Mouse (Mus musculus) intestine, embryonic 15.5 days (tissue): ENCODE measurements around the gene Gm43951. TPM values are rescaled to one million over a fixed set of nuclear protein-coding genes. Genes with fewer than 3 reads are reported as not detected.
A peak's percentile ranks its signal among the peaks of the same experiment; 100 is the strongest.

Experiments used
- ATAC-seq: fragments of 200-750 bp; cut with Nextera tagmentation; 2 replicates; pipeline ENCODE4 v1.8.0; 2017; ENCODE audit warnings: moderate TSS enrichment, moderate library complexity
- H3K27ac ChIP-seq: fragments of 300-500 bp; sonication (generic); 2 replicates; pipeline ENCODE4 v1.5.1; 2015; ENCODE audit warnings: mild to moderate bottlenecking, inconsistent platforms
- H3K27me3 ChIP-seq: fragments of 300-500 bp; sonication (generic); replicated peaks from 2 replicates; pipeline ENCODE4 v1.6.1; 2015; ENCODE audit warnings: inconsistent platforms
- H3K36me3 ChIP-seq: fragments of 300-500 bp; sonication (generic); 2 replicates; pipeline ENCODE4 v1.6.1; 2015; ENCODE audit warnings: inconsistent platforms
- H3K4me1 ChIP-seq: fragments of 300-500 bp; sonication (generic); replicated peaks from 2 replicates; pipeline ENCODE4 v1.6.1; 2015; ENCODE audit warnings: inconsistent platforms
- H3K4me2 ChIP-seq: fragments of 300-500 bp; sonication (generic); replicated peaks from 2 replicates; pipeline ENCODE4 v1.6.1; 2015; ENCODE audit warnings: mild to moderate bottlenecking, inconsistent platforms
- H3K4me3 ChIP-seq: fragments of 300-500 bp; sonication (generic); replicated peaks from 2 replicates; pipeline ENCODE4 v1.5.1; 2015; ENCODE audit warnings: inconsistent platforms
- H3K9ac ChIP-seq: fragments of 300-500 bp; sonication (generic); 2 replicates; pipeline ENCODE4 v1.6.1; 2015; ENCODE audit warnings: inconsistent platforms
- H3K9me3 ChIP-seq: fragments of 300-500 bp; sonication (generic); 2 replicates; pipeline ENCODE4 v1.6.1; 2016; ENCODE audit warnings: inconsistent platforms
- WGBS: fragments of 180-500 bp; shearing (Covaris S2); methylation state at CpG from one replicate; pipeline ENCODE4 v1.1.7; 2015; 5-methylcytosine and 5-hydroxymethylcytosine counted together
- polyA plus RNA-seq: library from polyadenylated mRNA; unstranded; fragments of >200 nt; fragmentation: Nextera tagmentation; extraction: Ambion mirVana; gene quantifications from 2 replicates; pipeline ENCODE4 v1.2.1, GENCODE M21; 2015

Gene Gm43951
- polyA plus RNA-seq, 1 experiment from 2014 or later: 0.20 TPM

GRCm38 (mm10) chr11:72224865-72225264 lies 18.2 kb upstream of the Gm43951 start:
- Histone ChIP-seq H3K27me3 (no peaks in the 10 kb centered on the region), H3K4me1 (no peaks in the 10 kb centered on the region), H3K27ac (no peak overlapping the region), H3K9ac (no peak overlapping the region), H3K36me3 (no peaks in the 10 kb centered on the region), H3K9me3 (no peaks in the 10 kb centered on the region), H3K4me2 (no peak overlapping the region), H3K4me3 (no peak overlapping the region)
- WGBS: 10% methylated on average over 5 of the region's 5 CpGs
- peak; percentile 66 for ATAC-seq

DNA sequence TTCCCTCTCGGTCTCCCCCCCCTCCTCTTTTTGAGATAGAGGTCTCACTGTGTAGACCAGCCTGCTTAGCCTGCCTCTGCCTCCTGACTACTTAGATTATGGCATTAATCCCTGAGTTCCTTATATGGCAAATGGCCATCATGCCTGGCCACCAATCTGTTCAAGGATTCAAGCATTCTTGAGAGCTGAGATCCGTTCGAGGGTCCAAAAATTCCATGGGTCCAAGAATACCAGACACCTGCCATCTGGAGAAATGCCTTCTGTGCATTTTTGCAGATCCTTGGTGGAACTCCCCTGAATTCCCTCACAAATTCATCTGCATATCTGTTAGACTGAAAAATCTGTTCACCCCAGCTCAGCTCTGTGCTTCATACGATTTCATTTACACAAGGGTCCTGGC lies 16.8 kb upstream of the Gm43951 start:
- Histone ChIP-seq H3K4me3 (no peak overlapping the region), H3K4me1 (no peaks in the 10 kb centered on the region), H3K9ac (no peak overlapping the region), H3K27ac (no peak overlapping the region), H3K36me3 (no peaks in the 10 kb centered on the region), H3K27me3 (no peaks in the 10 kb centered on the region), H3K4me2 (no peak overlapping the region), H3K9me3 (no peaks in the 10 kb centered on the region)
- WGBS: 82% methylated on average over 4 of the region's 4 CpGs
- no peak for ATAC-seq

DNA sequence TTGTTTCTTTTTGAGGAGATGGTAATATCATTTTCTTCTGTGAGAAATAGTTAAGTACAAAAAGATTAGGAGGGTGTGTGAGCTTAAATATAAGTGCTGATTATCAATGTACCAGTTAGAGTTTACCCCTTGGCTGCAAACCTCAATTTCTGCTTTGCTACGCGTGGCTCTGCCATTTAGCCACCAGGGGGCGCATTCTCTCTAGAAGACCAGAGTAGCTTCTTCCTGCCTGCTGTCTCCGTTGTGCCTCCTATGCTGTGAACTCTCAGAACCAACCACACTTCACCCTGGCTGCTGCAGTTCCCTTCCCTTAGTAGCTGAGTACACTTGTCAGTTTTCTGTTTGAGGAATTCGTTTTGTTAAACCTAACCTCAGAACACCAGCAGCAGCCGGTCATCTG lies 14.6 kb upstream of the Gm43951 start:
- no peaks in the 10 kb centered on the region for H3K4me1 ChIP-seq
- H3K27me3 ChIP-seq: no peaks in the 10 kb centered on the region
- no peak overlapping the region for H3K4me2 ChIP-seq
- 20% methylated on average over 6 of the region's 6 CpGs for WGBS
- no peak overlapping the region for H3K27ac ChIP-seq
- H3K9ac ChIP-seq: no peak overlapping the region
- H3K4me3 ChIP-seq: no peak overlapping the region
- no peaks in the 10 kb centered on the region for H3K36me3 ChIP-seq
- ATAC-seq: 0 out of 2 replicates have a peak, but pooled peaks have one; percentile 34
- no peaks in the 10 kb centered on the region for H3K9me3 ChIP-seq

DNA sequence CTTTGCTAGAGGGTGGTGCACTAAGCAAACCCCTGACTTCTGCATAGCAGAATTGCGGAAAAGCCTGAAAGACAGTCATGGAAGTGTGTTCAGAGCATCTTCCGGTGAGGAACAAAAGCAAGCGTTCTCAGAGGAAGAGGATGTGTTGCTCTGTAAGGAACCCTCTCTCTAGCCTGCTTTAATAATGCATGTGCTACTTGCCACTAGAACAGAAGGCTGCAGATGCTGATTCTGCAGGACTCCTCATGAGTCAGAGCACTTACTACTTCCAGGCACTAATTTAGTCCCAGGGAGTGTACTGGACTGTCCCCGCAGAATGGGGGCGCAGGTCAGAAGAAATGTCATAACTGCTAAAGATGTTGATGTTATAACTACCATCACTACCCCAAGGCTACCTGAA lies 10.5 kb upstream of the Gm43951 start:
- Histone ChIP-seq H3K4me2 (no peak overlapping the region), H3K27me3 (no peaks in the 10 kb centered on the region), H3K9me3 (no peaks in the 10 kb centered on the region), H3K4me1 (peaks cover 4% of the 10 kb centered on the region; the same call in 1 of the 2 replicates), H3K36me3 (0 out of 2 replicates have a peak, but pooled peaks cover 2% of the 10 kb centered on the region), H3K9ac (no peak overlapping the region), H3K4me3 (no peak overlapping the region), H3K27ac (no peak overlapping the region)
- no peak for ATAC-seq
- WGBS: 74% methylated on average over 5 of the region's 5 CpGs

DNA sequence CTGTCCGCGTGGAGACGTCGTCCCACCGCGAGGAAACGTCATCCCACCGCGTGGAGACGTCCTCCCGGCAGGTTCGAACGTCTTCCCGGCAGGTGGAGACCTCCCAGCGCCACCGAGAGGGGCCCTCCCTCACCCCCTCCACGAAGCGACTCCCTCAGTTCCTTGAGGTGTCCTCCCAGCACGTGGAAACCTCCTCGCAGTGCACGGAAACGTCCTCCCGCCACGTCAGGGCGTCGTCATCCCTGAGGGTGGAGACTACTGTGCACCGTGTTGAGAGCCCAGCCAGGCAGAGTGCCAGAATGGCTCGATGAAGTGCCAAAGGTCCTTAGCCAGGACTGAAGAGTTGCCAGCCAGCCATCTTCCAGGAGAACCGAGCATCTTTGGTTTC lies 8.8 kb upstream of the Gm43951 start, which contains the start of gene Med31:
Gene Med31, minus strand, starts transcription at position 183 of the 388 bp plus-strand sequence.
- H3K9ac ChIP-seq: peak within 1 kb of the TSS; percentile 66
- WGBS: 1% methylated on average over 29 of the region's 29 CpGs
- H3K27me3 ChIP-seq: no peaks in the 10 kb centered on the region

DNA sequence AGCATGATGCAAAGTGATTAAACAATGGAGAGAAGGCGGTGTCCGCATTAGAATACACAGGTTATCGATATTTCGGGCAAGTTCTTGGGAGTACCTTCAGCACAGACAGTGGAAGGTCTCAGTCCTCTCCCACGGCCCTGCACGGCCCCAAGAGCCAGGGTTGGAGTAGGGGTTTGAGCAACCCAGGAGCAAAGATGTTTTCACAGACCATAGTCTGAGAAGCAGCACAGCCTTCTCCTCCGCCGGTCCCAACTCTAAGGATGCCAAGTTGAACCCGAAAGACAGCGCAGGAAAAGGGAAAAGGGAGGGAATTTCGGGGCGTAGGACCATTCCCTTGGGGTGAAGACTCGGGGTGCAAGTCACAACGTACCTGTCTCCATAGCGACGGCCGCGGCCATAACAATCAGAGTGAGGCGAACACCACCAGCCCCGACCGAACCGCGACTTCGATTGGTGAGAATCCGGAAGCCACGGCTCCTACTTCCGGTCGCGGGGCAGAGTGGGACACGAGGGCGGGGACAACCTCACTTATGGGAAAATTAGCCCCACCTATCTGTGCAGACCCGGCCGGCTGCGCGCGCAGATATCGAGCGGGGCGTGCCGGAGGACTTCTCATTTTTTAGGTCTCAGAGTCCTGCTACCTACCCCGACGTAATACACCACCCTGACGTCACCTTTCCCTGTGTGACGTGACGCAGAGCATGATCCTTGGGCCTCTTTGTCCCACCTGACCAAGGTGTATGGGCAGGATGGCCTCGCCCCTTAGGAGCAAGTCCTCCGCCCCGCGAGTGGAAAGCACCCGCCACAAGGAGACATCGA lies 8.2 kb upstream of the Gm43951 start:
- Histone ChIP-seq H3K4me1 (peaks cover 4% of the 10 kb centered on the region; the same call in 1 of the 2 replicates), H3K27me3 (no peaks in the 10 kb centered on the region), H3K4me2 (peak overlapping the region; percentile 95), H3K9ac (peak overlapping the region; percentile 66), H3K27ac (peak overlapping the region; percentile 60), H3K9me3 (no peaks in the 10 kb centered on the region), H3K36me3 (peaks cover 14% of the 10 kb centered on the region; the same call in 1 of the 2 replicates), H3K4me3 (peak overlapping the region; percentile 60)
- under 1% methylated on average over 51 of the region's 51 CpGs for WGBS
- ATAC-seq: peak; percentile 96

More for the DNA sequence above, 8.8 kb upstream of the Gm43951 start, which contains the start of gene Med31:
- Histone ChIP-seq H3K36me3 (peaks cover 14% of the 10 kb centered on the region; the same call in 1 of the 2 replicates), H3K9me3 (no peaks in the 10 kb centered on the region), H3K4me2 (peak within 1 kb of the TSS; percentile 95), H3K27ac (peak within 1 kb of the TSS; percentile 60), H3K4me1 (peaks cover 4% of the 10 kb centered on the region; the same call in 1 of the 2 replicates), H3K4me3 (peak within 1 kb of the TSS; percentile 60)
- peak; percentile 90 for ATAC-seq

- Histone ChIP-seq H3K9ac (peak overlapping the region; percentile 80), H3K27ac (peak overlapping the region; percentile 69), H3K4me2 (peak overlapping the region; percentile 92), H3K4me1 (peaks cover 18% of the 10 kb centered on the region), H3K36me3 (peaks cover 14% of the 10 kb centered on the region; the same call in 1 of the 2 replicates), H3K4me3 (peak overlapping the region; percentile 88), H3K27me3 (no peaks in the 10 kb centered on the region), H3K9me3 (no peaks in the 10 kb centered on the region)
- peak; percentile 35 for ATAC-seq
- 9% methylated on average over 17 of the region's 17 CpGs for WGBS
Measured at GRCm38 (mm10) chr11:72207834-72208377, 1.3 kb upstream of the Gm43951 start.

GRCm38 (mm10) chr11:72207204-72207833 lies 679 bp upstream of the Gm43951 start, which contains the start of the genes 4933427D14Rik and Txndc17:
Gene 4933427D14Rik (minus strand): TSS chr11:72207459.
Gene Txndc17 (plus strand): TSS chr11:72207547.
- Histone ChIP-seq H3K9ac (peak within 1 kb of the TSS; percentile 80), H3K9me3 (no peaks in the 10 kb centered on the region), H3K27me3 (no peaks in the 10 kb centered on the region), H3K4me3 (peak within 1 kb of the TSS; percentile 88), H3K4me2 (peak within 1 kb of the TSS; percentile 92), H3K27ac (peak within 1 kb of the TSS; percentile 69), H3K36me3 (peaks cover 14% of the 10 kb centered on the region; the same call in 1 of the 2 replicates), H3K4me1 (peaks cover 18% of the 10 kb centered on the region)
- ATAC-seq: peak; percentile 97
- under 1% methylated on average over 42 of the region's 42 CpGs for WGBS

GRCm38 (mm10) chr11:72205256-72205655 lies 1.4 kb downstream of the Gm43951 start:
- no peak for ATAC-seq
- H3K27me3 ChIP-seq: no peaks in the 10 kb centered on the region
- WGBS: 76% methylated on average over 6 of the region's 6 CpGs
- H3K4me2 ChIP-seq: peak overlapping the region; percentile 92
- H3K36me3 ChIP-seq: 0 out of 2 replicates have a peak, but pooled peaks cover 3% of the 10 kb centered on the region
- H3K4me1 ChIP-seq: peaks cover 18% of the 10 kb centered on the region
- H3K9me3 ChIP-seq: no peaks in the 10 kb centered on the region
- H3K27ac ChIP-seq: no peak overlapping the region
- H3K9ac ChIP-seq: no peak overlapping the region
- no peak overlapping the region for H3K4me3 ChIP-seq

- WGBS: 85% methylated on average over 1 of the region's 1 CpGs
- H3K9ac ChIP-seq: no peak overlapping the region
- H3K4me2 ChIP-seq: no peak overlapping the region
- H3K4me1 ChIP-seq: peaks cover 18% of the 10 kb centered on the region
- H3K36me3 ChIP-seq: peaks cover 6% of the 10 kb centered on the region; the same call in 1 of the 2 replicates
- no peak overlapping the region for H3K27ac ChIP-seq
- H3K9me3 ChIP-seq: no peaks in the 10 kb centered on the region
- ATAC-seq: no peak
- no peak overlapping the region for H3K4me3 ChIP-seq
- H3K27me3 ChIP-seq: no peaks in the 10 kb centered on the region
Measured at GRCm38 (mm10) chr11:72203440-72203839, 3.2 kb downstream of the Gm43951 start.

- no peak overlapping the region for H3K4me2 ChIP-seq
- H3K9me3 ChIP-seq: no peaks in the 10 kb centered on the region
- no peaks in the 10 kb centered on the region for H3K4me1 ChIP-seq
- H3K27me3 ChIP-seq: no peaks in the 10 kb centered on the region
- no peak overlapping the region for H3K27ac ChIP-seq
- H3K36me3 ChIP-seq: peaks cover 16% of the 10 kb centered on the region
- 89% methylated on average over 8 of the region's 8 CpGs for WGBS
- no peak overlapping the region for H3K4me3 ChIP-seq
- no peak for ATAC-seq
- H3K9ac ChIP-seq: no peak overlapping the region
Measured at GRCm38 (mm10) chr11:72196506-72196905, 10.1 kb downstream of the Gm43951 start.

GRCm38 (mm10) chr11:72194259-72194658 lies 12.4 kb downstream of the Gm43951 start:
- Histone ChIP-seq H3K27ac (no peak overlapping the region), H3K9ac (no peak overlapping the region), H3K4me1 (no peaks in the 10 kb centered on the region), H3K4me3 (no peak overlapping the region), H3K27me3 (no peaks in the 10 kb centered on the region), H3K36me3 (peaks cover 15% of the 10 kb centered on the region), H3K4me2 (no peak overlapping the region), H3K9me3 (no peaks in the 10 kb centered on the region)
- ATAC-seq: no peak
- WGBS: 79% methylated on average over 2 of the region's 2 CpGs
